Mouse (Mus musculus) limb, embryonic 14.5 days (tissue): Measurements from ENCODE around the gene Maff. TPM values are rescaled to one million over a fixed set of nuclear protein-coding genes. Genes with fewer than 3 reads are reported as not detected.

ENCODE experiments used
- ATAC-seq: fragments of 200-750 bp; cut with Nextera tagmentation; 2 replicates; pipeline ENCODE4 v1.8.0; 2017; ENCODE audit warnings: low read depth, moderate number of reproducible peaks, moderate TSS enrichment; ENCODE audit not compliant: low FRiP score
- DNase-seq: peaks from one replicate; pipeline ENCODE4 v3.0.0-alpha.2; 2015; ENCODE audit warnings: low spot score
- H3K27ac ChIP-seq: fragments of 300-500 bp; sonication (generic); replicated peaks from 2 replicates; pipeline ENCODE4 v1.5.1; 2014; ENCODE audit warnings: low read depth, mild to moderate bottlenecking, low read length, moderate library complexity, mixed read lengths
- H3K27me3 ChIP-seq: fragments of 300-500 bp; sonication (generic); 2 replicates; pipeline ENCODE4 v1.6.1; 2014; ENCODE audit warnings: low read length, mixed read lengths; ENCODE audit not compliant: control insufficient read depth, insufficient read depth
- H3K36me3 ChIP-seq: fragments of 300-500 bp; sonication (generic); 2 replicates; pipeline ENCODE4 v1.6.1; 2014; ENCODE audit warnings: mild to moderate bottlenecking, low read length, moderate library complexity, mixed read lengths; ENCODE audit not compliant: control insufficient read depth, insufficient read depth
- H3K4me1 ChIP-seq: fragments of 300-500 bp; sonication (generic); 2 replicates; pipeline ENCODE4 v1.6.1; 2014; ENCODE audit warnings: antibody characterized with exemption, low read length, mixed read lengths; ENCODE audit not compliant: control insufficient read depth, insufficient read depth
- H3K4me2 ChIP-seq: fragments of 300-500 bp; sonication (generic); replicated peaks from 2 replicates; pipeline ENCODE4 v1.6.1; 2014; ENCODE audit warnings: low read depth, mild to moderate bottlenecking, low read length, moderate library complexity; ENCODE audit not compliant: severe bottlenecking
- H3K4me3 ChIP-seq: fragments of 300-500 bp; sonication (generic); replicated peaks from 2 replicates; pipeline ENCODE4 v1.5.1; 2014; ENCODE audit warnings: low read length
- H3K9ac ChIP-seq: fragments of 300-500 bp; sonication (generic); 2 replicates; pipeline ENCODE4 v1.6.1; 2014; ENCODE audit warnings: mild to moderate bottlenecking, low read depth, low read length, moderate library complexity; ENCODE audit not compliant: severe bottlenecking
- H3K9me3 ChIP-seq: fragments of 300-500 bp; sonication (generic); 2 replicates; pipeline ENCODE4 v1.6.1; 2016; ENCODE audit warnings: low read length; ENCODE audit not compliant: control insufficient read depth
- POLR2A ChIP-seq: fragments of 200-500 bp; IDR thresholded peaks from 2 replicates; pipeline ENCODE4 v1.8.0; 2012; ENCODE audit warnings: inconsistent platforms, mild to moderate bottlenecking, moderate library complexity, borderline replicate concordance; ENCODE audit not compliant: insufficient read depth, insufficient read length; ENCODE audit errors: extremely low read depth
- WGBS: fragments of 180-500 bp; shearing (Covaris S2); extraction: QIAGEN DNeasy Blood & Tissue Kit; methylation state at CpG from one replicate; pipeline ENCODE4 v1.1.7; 2014; 5-methylcytosine and 5-hydroxymethylcytosine counted together
- polyA plus RNA-seq, 2 experiments: library from polyadenylated mRNA; depleted of rRNA in 1 of 2; stranded (reverse) in 1 of 2; unstranded in 1 of 2; fragments of >200 nt; fragmentation: Nextera tagmentation in 1 of 2; extraction: Ambion mirVana in 1 of 2; gene quantifications; 2 replicates each; pipeline versions ENCODE4 v1.2.1 to v1.2.3; 2012 to 2014

Gene Maff
- polyA plus RNA-seq, 2 experiments, result 3.0 to 5.5 TPM

GRCm38 (mm10) chr15:79326971-79327961, 19.2 kb upstream of the Maff start:
- DNase-seq (peak; percentile 32), ATAC-seq (peak; percentile 1; the same call in 1 of the 2 replicates)
- peaks cover 25% of the 10 kb centered on the region for H3K4me1 ChIP-seq
- WGBS, result 19% methylated on average over 20 of the region's 20 CpGs
- no peak for TF ChIP-seq POLR2A
- peak overlapping the region; percentile 91 for H3K4me2 ChIP-seq
- no peaks in the 10 kb centered on the region for H3K9me3 ChIP-seq
- peak overlapping the region; percentile 78 for H3K27ac ChIP-seq
- no peaks in the 10 kb centered on the region for H3K27me3 ChIP-seq
- H3K4me3 ChIP-seq, result peak overlapping the region; percentile 62
- H3K36me3 ChIP-seq, result no peaks in the 10 kb centered on the region
- H3K9ac ChIP-seq, result peak overlapping the region; percentile 72

GRCm38 (mm10) chr15:79328058-79328938, 18.1 kb upstream of the Maff start, which contains the start of gene Pla2g6:
TSS of gene Pla2g6 (minus strand) at chr15:79328390.
- H3K36me3 ChIP-seq, result no peaks in the 10 kb centered on the region
- peak within 1 kb of the TSS; percentile 62 for H3K4me3 ChIP-seq
- 0 out of 2 replicates have a peak, but pooled peaks have one; percentile 21 for TF ChIP-seq POLR2A
- WGBS, result 4% methylated on average over 44 of the region's 46 CpGs
- peak within 1 kb of the TSS; percentile 78 for H3K27ac ChIP-seq
- H3K27me3 ChIP-seq, result no peaks in the 10 kb centered on the region
- ATAC-seq (peak; percentile 97), DNase-seq (peak; percentile 97)
- peak within 1 kb of the TSS; percentile 91 for H3K4me2 ChIP-seq
- H3K4me1 ChIP-seq, result peaks cover 19% of the 10 kb centered on the region
- no peaks in the 10 kb centered on the region for H3K9me3 ChIP-seq
- H3K9ac ChIP-seq, result peak within 1 kb of the TSS; percentile 72

- DNase-seq, result no peak
- H3K27ac ChIP-seq, result no peak overlapping the region
- no peaks in the 10 kb centered on the region for H3K9me3 ChIP-seq
Observed at GRCm38 (mm10) chr15:79328939-79329275, 17.5 kb upstream of the Maff start.

GRCm38 (mm10) chr15:79329346-79329978, 17.0 kb upstream of the Maff start:
- Histone ChIP-seq H3K27me3 (no peaks in the 10 kb centered on the region), H3K36me3 (no peaks in the 10 kb centered on the region), H3K4me3 (no peak overlapping the region), H3K4me1 (peaks cover 11% of the 10 kb centered on the region), H3K9ac (no peak overlapping the region), H3K4me2 (no peak overlapping the region), H3K9me3 (no peaks in the 10 kb centered on the region), H3K27ac (no peak overlapping the region)
- DNase-seq (no peak), ATAC-seq (no peak)
- 97% methylated on average over 6 of the region's 6 CpGs for WGBS
- TF ChIP-seq POLR2A, result no peak

More at GRCm38 (mm10) chr15:79328939-79329275, 17.5 kb upstream of the Maff start:
- 92% methylated on average over 4 of the region's 4 CpGs for WGBS
- Histone ChIP-seq H3K4me1 (peaks cover 13% of the 10 kb centered on the region), H3K9ac (no peak overlapping the region), H3K4me3 (no peak overlapping the region), H3K36me3 (no peaks in the 10 kb centered on the region), H3K27me3 (no peaks in the 10 kb centered on the region), H3K4me2 (peak overlapping the region; percentile 91; the same call in 1 of the 2 replicates)
- ATAC-seq, result no peak
- no peak for TF ChIP-seq POLR2A
